Mouse (Mus musculus): ENCODE measurements at regions not wholly inside any gene's neighbourhood (a gene's known extent, or its start where the extent isn't known, plus 50 kb on each side); places are given as distances from the start of the nearest gene placed in this dataset.

DNA sequence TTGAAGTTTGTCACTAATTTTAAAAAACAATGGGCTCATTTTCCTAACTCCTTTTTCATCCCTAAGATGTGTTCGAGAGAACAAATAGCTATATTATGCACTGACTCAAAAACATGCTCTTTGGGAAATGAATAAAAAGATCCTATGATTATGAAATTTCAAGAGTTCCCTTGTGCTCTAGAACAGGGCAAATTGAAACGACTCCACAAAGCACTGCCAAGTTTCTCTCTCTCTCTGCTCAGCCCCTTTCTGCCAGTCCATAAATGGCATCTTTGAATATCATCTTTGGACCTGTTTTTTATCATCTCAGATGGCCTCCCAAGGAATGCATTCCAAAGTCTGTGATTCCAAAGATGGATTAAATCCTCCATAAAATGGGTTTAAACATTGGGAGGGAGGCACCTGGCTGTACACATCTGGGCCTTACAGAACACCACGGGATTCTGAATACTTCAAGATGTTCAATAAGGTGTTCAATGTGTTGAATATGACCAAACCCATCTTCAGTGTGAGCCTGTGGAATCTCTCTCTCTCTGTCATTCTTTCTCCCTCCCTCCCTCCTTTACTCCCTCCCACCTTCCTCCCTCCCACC, 528.0 kb upstream of the Atp11b start:
- no peak for ATAC-seq (ENCODE audit: low FRiP score, low TSS enrichment)
- H3K36me3 ChIP-seq (ENCODE audit: insufficient read depth, low read length), result no peaks in the 10 kb centered on the region
- no peaks in the 10 kb centered on the region for H3K9me3 ChIP-seq (ENCODE audit: low read length)
- H3K4me2 ChIP-seq (replicated peaks; ENCODE audit: low read depth, low read length), result peak overlapping the region; percentile 33; the same call in 1 of the 2 replicates
- H3K9ac ChIP-seq (replicated peaks; ENCODE audit: low read length), result no peak overlapping the region
- WGBS, result 53% methylated on average over 3 of the region's 3 CpGs
- 0 out of 2 replicates have a peak, but pooled peaks cover 2% of the 10 kb centered on the region for H3K4me1 ChIP-seq (ENCODE audit: insufficient read depth, low read length)
- H3K27me3 ChIP-seq (ENCODE audit: insufficient read depth, low read length), result no peaks in the 10 kb centered on the region
- no peak overlapping the region for H3K4me3 ChIP-seq (ENCODE audit: low read length)
- H3K27ac ChIP-seq (ENCODE audit: low read length), result no peak overlapping the region

DNA sequence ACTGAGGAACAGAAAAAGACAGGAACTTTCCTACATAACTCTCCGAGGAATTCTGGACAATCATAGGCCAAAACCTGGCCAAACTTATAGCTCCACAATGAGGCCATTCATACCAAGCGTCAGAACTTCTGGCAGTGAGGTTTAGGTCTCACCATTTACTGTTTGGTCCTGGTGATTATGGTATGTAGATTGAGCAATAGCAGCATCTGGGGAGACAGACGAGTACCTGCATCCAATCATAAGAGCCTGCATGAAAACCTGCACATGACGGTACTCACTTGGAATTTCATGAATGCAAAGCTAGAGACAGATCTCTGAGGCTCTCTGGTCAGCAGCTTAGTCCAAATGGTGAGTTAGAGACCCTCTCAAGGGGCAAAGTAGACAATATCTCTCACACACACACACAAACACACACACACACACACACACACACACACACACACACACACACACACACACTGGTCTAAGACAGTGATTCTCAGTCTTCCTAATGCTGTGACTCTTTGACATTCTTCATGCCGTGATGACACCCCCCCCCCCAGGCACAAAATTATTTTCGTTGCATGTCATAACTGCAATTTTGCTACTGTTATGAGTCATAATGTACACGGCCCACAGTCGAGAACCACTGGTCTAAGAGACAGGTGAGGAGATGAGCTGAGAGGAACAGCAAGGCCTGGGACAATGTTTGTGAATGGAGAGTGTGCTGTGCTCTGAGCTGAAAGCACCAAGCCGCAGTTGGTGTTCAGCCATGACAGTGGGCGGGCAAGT, 522.6 kb upstream of the Atp11b start:
- no peaks in the 10 kb centered on the region for H3K9me3 ChIP-seq (ENCODE audit: low read length)
- no peak overlapping the region for H3K27ac ChIP-seq (ENCODE audit: low read length)
- H3K4me1 ChIP-seq (ENCODE audit: insufficient read depth, low read length), result no peaks in the 10 kb centered on the region
- ATAC-seq (ENCODE audit: low FRiP score, low TSS enrichment), result no peak
- no peaks in the 10 kb centered on the region for H3K36me3 ChIP-seq (ENCODE audit: insufficient read depth, low read length)
- 87% methylated on average over 10 of the region's 10 CpGs for WGBS
- H3K4me3 ChIP-seq (ENCODE audit: low read length), result no peak overlapping the region
- H3K4me2 ChIP-seq (replicated peaks; ENCODE audit: low read depth, low read length), result no peak overlapping the region
- no peaks in the 10 kb centered on the region for H3K27me3 ChIP-seq (ENCODE audit: insufficient read depth, low read length)
- H3K9ac ChIP-seq (replicated peaks; ENCODE audit: low read length), result no peak overlapping the region

DNA sequence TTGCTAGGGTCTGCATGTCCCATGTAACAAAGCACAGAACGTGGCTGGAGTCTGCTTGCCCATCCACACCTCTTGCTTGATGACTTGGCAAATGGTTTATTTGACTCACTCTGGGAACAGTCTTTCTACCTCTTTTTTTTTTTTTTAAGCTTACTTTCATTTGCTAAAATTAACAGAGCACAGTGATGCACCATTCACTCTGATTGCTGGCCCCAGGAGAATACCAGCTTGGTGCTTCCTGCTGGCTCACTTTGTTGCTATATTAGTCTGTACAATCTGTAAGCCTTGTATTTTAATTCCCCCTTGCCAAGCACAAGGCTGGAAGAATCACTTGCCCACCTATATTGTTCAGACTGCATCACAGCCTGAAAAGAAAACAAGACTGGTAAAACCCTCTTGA, 521.4 kb upstream of the Atp11b start:
- no peak overlapping the region for H3K4me3 ChIP-seq (ENCODE audit: low read length)
- no peaks in the 10 kb centered on the region for H3K9me3 ChIP-seq (ENCODE audit: low read length)
- no peaks in the 10 kb centered on the region for H3K36me3 ChIP-seq (ENCODE audit: insufficient read depth, low read length)
- no peak for ATAC-seq (ENCODE audit: low FRiP score, low TSS enrichment)
- no peak overlapping the region for H3K9ac ChIP-seq (replicated peaks; ENCODE audit: low read length)
- WGBS, result 59% methylated on average over 1 of the region's 1 CpGs
- H3K27ac ChIP-seq (ENCODE audit: low read length), result no peak overlapping the region
- no peaks in the 10 kb centered on the region for H3K4me1 ChIP-seq (ENCODE audit: insufficient read depth, low read length)
- peaks cover 2% of the 10 kb centered on the region; the same call in 1 of the 2 replicates for H3K27me3 ChIP-seq (ENCODE audit: insufficient read depth, low read length)
- H3K4me2 ChIP-seq (replicated peaks; ENCODE audit: low read depth, low read length), result no peak overlapping the region

DNA sequence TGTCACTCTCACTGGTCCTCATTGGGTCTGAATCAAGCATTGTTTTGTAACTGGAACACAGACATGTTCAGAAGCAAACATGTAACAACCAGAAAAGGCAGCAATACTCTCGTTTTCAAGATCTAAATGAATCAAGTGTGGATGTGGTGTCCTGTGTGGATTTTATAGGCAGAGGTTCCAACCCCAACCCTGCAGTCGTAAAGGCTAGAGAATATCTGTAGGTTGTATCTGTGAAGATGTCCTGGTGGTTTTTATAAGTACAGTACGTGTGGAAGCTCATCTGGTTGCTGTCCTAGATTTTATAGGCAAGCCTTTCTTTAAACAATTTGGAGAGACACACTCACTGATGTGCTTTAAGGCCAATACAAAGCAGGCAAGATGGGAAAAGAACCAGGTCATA, 518.8 kb upstream of the Atp11b start:
- 71% methylated on average over 3 of the region's 3 CpGs for WGBS
- Histone ChIP-seq H3K9me3 (ENCODE audit: low read length) (no peaks in the 10 kb centered on the region), H3K36me3 (ENCODE audit: insufficient read depth, low read length) (no peaks in the 10 kb centered on the region), H3K27me3 (ENCODE audit: insufficient read depth, low read length) (peaks cover 2% of the 10 kb centered on the region; the same call in 1 of the 2 replicates), H3K9ac (replicated peaks; ENCODE audit: low read length) (no peak overlapping the region), H3K4me3 (ENCODE audit: low read length) (no peak overlapping the region), H3K4me1 (ENCODE audit: insufficient read depth, low read length) (no peaks in the 10 kb centered on the region), H3K27ac (ENCODE audit: low read length) (no peak overlapping the region), H3K4me2 (replicated peaks; ENCODE audit: low read depth, low read length) (no peak overlapping the region)
- ATAC-seq (ENCODE audit: low FRiP score, low TSS enrichment), result no peak

DNA sequence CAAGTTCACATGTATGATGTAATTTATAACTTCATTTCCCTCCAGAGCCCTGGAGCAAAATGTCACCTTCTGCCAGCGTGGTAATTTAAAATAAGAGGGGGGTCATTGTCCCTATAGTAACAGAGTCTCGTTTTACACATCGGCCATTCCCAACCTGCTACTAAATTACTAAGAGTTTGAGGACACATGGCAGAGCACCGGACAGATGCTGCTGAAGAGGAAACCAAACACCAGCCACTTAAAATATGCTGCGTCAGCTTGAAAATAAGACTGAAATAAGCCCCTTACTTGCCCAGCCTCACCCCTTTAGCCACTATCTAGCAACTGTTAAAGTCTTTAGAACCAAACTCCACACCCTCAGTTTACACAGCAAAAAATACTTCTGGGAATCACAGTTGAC, 518.1 kb upstream of the Atp11b start:
- no peak overlapping the region for H3K4me2 ChIP-seq (replicated peaks; ENCODE audit: low read depth, low read length)
- no peak overlapping the region for H3K4me3 ChIP-seq (ENCODE audit: low read length)
- 18% methylated on average over 5 of the region's 5 CpGs for WGBS
- H3K36me3 ChIP-seq (ENCODE audit: insufficient read depth, low read length), result no peaks in the 10 kb centered on the region
- no peak overlapping the region for H3K27ac ChIP-seq (ENCODE audit: low read length)
- ATAC-seq (ENCODE audit: low FRiP score, low TSS enrichment), result no peak
- no peaks in the 10 kb centered on the region for H3K9me3 ChIP-seq (ENCODE audit: low read length)
- H3K4me1 ChIP-seq (ENCODE audit: insufficient read depth, low read length), result no peaks in the 10 kb centered on the region
- H3K9ac ChIP-seq (replicated peaks; ENCODE audit: low read length), result no peak overlapping the region
- peaks cover 2% of the 10 kb centered on the region; the same call in 1 of the 2 replicates for H3K27me3 ChIP-seq (ENCODE audit: insufficient read depth, low read length)

DNA sequence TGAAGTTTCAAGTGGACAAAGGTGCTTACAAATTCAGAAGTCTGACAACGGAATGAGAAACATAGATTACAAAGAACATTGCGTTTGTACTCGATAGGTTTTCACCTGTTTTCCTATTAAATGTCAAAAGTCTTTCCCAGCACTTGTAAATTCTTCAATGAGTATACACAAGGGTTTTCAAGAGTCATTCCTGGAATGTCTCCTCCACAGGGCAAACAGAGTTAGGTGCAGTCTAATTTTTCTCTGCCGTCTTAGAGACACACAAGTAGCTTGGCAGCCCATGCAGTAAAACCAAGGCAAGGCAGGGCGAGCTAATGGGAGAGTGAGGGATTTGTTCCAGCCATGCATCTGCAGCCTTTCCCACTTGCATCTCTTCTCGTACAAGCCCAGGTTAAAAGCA, 516.6 kb upstream of the Atp11b start:
- H3K4me3 ChIP-seq (ENCODE audit: low read length), result no peak overlapping the region
- H3K27ac ChIP-seq (ENCODE audit: low read length), result no peak overlapping the region
- 81% methylated on average over 6 of the region's 6 CpGs for WGBS
- H3K9me3 ChIP-seq (ENCODE audit: low read length), result no peaks in the 10 kb centered on the region
- H3K36me3 ChIP-seq (ENCODE audit: insufficient read depth, low read length), result no peaks in the 10 kb centered on the region
- no peak overlapping the region for H3K9ac ChIP-seq (replicated peaks; ENCODE audit: low read length)
- ATAC-seq (ENCODE audit: low FRiP score, low TSS enrichment), result no peak
- H3K4me1 ChIP-seq (ENCODE audit: insufficient read depth, low read length), result no peaks in the 10 kb centered on the region
- no peak overlapping the region for H3K4me2 ChIP-seq (replicated peaks; ENCODE audit: low read depth, low read length)
- peaks cover 2% of the 10 kb centered on the region; the same call in 1 of the 2 replicates for H3K27me3 ChIP-seq (ENCODE audit: insufficient read depth, low read length)

DNA sequence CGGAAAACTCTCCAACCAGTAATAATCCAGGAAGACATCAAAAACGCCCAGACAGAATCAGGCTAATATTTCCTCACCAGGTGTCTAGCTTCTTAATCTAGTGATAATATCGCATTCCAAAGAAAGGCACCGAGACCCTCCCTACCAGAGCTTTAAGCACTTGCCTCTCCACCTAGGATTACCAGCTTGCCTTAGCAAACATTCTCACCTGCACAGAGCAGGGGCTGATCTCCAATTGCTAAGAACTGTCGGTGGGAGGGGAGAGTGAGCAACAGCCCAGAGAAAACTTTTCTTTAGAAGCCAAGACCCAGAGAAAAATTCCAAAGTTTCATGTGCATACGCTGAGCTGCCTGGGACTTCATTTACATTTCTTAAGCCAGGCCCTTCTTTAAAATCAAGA, 511.6 kb upstream of the Atp11b start:
- no peak overlapping the region for H3K4me2 ChIP-seq (replicated peaks; ENCODE audit: low read depth, low read length)
- no peaks in the 10 kb centered on the region for H3K9me3 ChIP-seq (ENCODE audit: low read length)
- H3K36me3 ChIP-seq (ENCODE audit: insufficient read depth, low read length), result no peaks in the 10 kb centered on the region
- ATAC-seq (ENCODE audit: low FRiP score, low TSS enrichment), result no peak
- H3K27ac ChIP-seq (ENCODE audit: low read length), result no peak overlapping the region
- no peaks in the 10 kb centered on the region for H3K27me3 ChIP-seq (ENCODE audit: insufficient read depth, low read length)
- no peak overlapping the region for H3K9ac ChIP-seq (replicated peaks; ENCODE audit: low read length)
- no peak overlapping the region for H3K4me3 ChIP-seq (ENCODE audit: low read length)
- no peaks in the 10 kb centered on the region for H3K4me1 ChIP-seq (ENCODE audit: insufficient read depth, low read length)
- WGBS, result 36% methylated on average over 6 of the region's 6 CpGs

DNA sequence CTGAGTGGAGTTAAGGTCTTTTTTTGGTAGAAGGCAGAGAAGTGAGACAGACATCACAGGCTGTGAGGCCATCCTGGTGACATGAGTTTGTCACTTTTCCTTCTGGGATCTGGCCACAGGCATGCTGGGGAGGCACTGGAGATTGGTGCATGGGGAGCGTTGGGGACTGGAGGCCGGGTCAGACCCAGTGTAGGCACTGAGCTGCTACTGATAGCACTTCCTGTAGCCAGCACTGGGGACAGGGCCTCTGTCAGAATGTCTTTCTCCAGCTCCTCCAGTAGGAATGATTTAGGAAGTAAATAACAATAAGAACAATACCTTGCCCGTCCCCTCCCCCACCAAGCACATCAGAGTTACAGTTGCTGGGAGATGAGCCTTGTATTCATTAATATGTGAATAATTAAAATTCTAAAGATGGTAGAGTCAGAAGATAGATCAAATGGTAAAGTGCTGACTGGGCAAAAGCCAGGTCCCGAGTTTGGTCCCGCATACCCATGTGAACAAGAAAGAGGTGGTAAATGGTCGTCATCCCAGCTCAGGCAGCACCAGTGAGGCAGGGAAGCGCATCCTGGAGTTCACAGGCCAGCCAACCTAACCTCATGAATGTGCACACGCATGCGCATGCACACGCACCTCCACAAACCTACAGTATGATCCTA, 510.9 kb upstream of the Atp11b start:
- Histone ChIP-seq H3K9me3 (ENCODE audit: low read length) (no peaks in the 10 kb centered on the region), H3K27me3 (ENCODE audit: insufficient read depth, low read length) (no peaks in the 10 kb centered on the region), H3K4me1 (ENCODE audit: insufficient read depth, low read length) (no peaks in the 10 kb centered on the region), H3K27ac (ENCODE audit: low read length) (no peak overlapping the region), H3K4me3 (ENCODE audit: low read length) (no peak overlapping the region), H3K4me2 (replicated peaks; ENCODE audit: low read depth, low read length) (no peak overlapping the region), H3K36me3 (ENCODE audit: insufficient read depth, low read length) (no peaks in the 10 kb centered on the region), H3K9ac (replicated peaks; ENCODE audit: low read length) (no peak overlapping the region)
- 74% methylated on average over 10 of the region's 10 CpGs for WGBS
- no peak for ATAC-seq (ENCODE audit: low FRiP score, low TSS enrichment)

DNA sequence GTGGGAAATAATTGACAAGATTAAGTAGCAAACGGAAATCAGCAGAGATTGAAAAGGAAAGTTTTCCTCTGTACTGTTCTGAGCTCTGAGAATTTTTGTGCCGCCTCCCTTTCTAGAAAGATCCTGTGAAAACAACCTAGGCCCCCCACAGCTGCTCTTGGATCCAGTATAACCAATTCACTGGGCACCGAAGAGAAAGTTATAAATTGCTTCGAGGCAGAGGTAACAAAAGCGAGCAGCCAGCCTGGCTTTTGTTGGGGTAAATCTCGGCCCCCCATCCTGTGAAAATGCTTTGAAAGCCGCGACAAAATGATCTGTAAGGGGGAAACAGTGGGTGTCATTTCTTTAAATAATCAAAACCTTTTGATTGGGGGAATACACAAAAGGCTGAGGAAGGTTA, 508.9 kb upstream of the Atp11b start:
- ATAC-seq (ENCODE audit: low FRiP score, low TSS enrichment), result no peak
- no peaks in the 10 kb centered on the region for H3K36me3 ChIP-seq (ENCODE audit: insufficient read depth, low read length)
- WGBS, result 26% methylated on average over 8 of the region's 8 CpGs
- H3K4me3 ChIP-seq (ENCODE audit: low read length), result no peak overlapping the region
- no peak overlapping the region for H3K4me2 ChIP-seq (replicated peaks; ENCODE audit: low read depth, low read length)
- H3K27me3 ChIP-seq (ENCODE audit: insufficient read depth, low read length), result no peaks in the 10 kb centered on the region
- H3K27ac ChIP-seq (ENCODE audit: low read length), result no peak overlapping the region
- H3K4me1 ChIP-seq (ENCODE audit: insufficient read depth, low read length), result no peaks in the 10 kb centered on the region
- no peak overlapping the region for H3K9ac ChIP-seq (replicated peaks; ENCODE audit: low read length)
- H3K9me3 ChIP-seq (ENCODE audit: low read length), result no peaks in the 10 kb centered on the region
